Mouse (Mus musculus) granulocyte monocyte progenitor cell, adult 5-6 weeks (primary cell): Measurements from ENCODE around the gene Rbp1. TPM values are rescaled to one million over a fixed set of nuclear protein-coding genes. Genes with fewer than 3 reads are reported as not detected.

Source experiments
- ATAC-seq: replicated peaks from 2 replicates; pipeline ENCODE4 v1.8.0; 2016; ENCODE audit warnings: mild to moderate bottlenecking, moderate TSS enrichment, inconsistent platforms; ENCODE audit not compliant: poor library complexity, severe bottlenecking
- total RNA-seq, 2 experiments: library from RNA; stranded (forward) in 1 of 2; stranded (reverse) in 1 of 2; fragments of 200-712, 200-1000 nt in 1 of 2; fragments of >200 nt in 1 of 2; fragmentation: Nextera tagmentation in 1 of 2; gene quantifications; 2 replicates each; pipeline ENCODE4 v1.2.3; 2014 to 2017

The Rbp1 gene
- total RNA-seq, 2 experiments from 2014 or later: 0.46 TPM; not detected in 1

- no peak for ATAC-seq
These were observed 67.4 kb downstream of the Rbp1 start for GRCm38 (mm10) chr9:98490128-98490527.

GRCm38 (mm10) chr9:98491071-98491470, 68.3 kb downstream of the Rbp1 start:
- no peak for ATAC-seq

- peak; percentile 46; the same call in 1 of the 2 replicates for ATAC-seq
These were observed 69.5 kb downstream of the Rbp1 start for GRCm38 (mm10) chr9:98492212-98492611.

- ATAC-seq: no peak
These were observed 70.1 kb downstream of the Rbp1 start for GRCm38 (mm10) chr9:98492821-98493220.

Other genes with a start within 250 kb of the Rbp1 start
- gene Nmnat3, start 135.5 kb upstream of the Rbp1 start, total RNA-seq (2014; fragmentation: Nextera tagmentation): 18.2 and 23.5 TPM in 2 replicates
- gene Nmnat3, start 135.5 kb upstream of the Rbp1 start, total RNA-seq (2017): 18.3 and 25.1 TPM in 2 replicates
- gene Rbp2, start 63.2 kb downstream of the Rbp1 start, total RNA-seq (2014; fragmentation: Nextera tagmentation): not detected in 2 replicates
- not detected in 2 replicates for gene Rbp2, start 63.2 kb downstream of the Rbp1 start, total RNA-seq (2017)
- 135 and 138 TPM in 2 replicates for gene Copb2, start 140.8 kb downstream of the Rbp1 start, total RNA-seq (2014; fragmentation: Nextera tagmentation)
- 183 and 237 TPM in 2 replicates for gene Copb2, start 140.8 kb downstream of the Rbp1 start, total RNA-seq (2017)
- gene Mrps22, start 178.7 kb downstream of the Rbp1 start, total RNA-seq (2014; fragmentation: Nextera tagmentation): 33.5 and 41.3 TPM in 2 replicates
- gene Mrps22, start 178.7 kb downstream of the Rbp1 start, total RNA-seq (2017): 75.7 and 77.1 TPM in 2 replicates